Mouse (Mus musculus): ENCODE data around the gene Masp2. TPM values are rescaled to one million over a fixed set of nuclear protein-coding genes. Genes with fewer than 3 reads are reported as not detected.
A peak's percentile ranks its signal among the peaks of the same experiment; 100 is the strongest.

The Masp2 gene
- polyA plus RNA-seq, 1 experiment: not detected

DNA sequence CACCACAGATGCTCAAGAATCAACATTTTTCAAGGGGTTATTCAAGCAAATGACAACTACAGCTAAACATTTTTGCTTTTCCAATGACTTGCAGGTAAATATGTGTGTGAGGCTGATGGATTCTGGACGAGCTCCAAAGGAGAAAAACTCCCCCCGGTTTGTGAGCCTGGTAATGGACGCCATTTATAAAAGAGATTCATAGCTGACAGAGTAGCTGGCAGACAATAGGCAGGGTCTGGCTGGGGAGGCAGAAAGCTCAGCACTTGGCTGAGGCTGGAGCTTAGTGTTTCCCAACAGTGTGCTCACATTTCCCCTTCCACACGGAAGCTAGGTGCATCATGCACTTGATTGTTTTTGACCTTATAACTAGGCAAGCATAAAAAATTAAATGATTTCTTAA lies 10.2 kb downstream of the Masp2 start:
- Histone ChIP-seq H3K4me1 (ENCODE audit: control insufficient read depth, insufficient read depth, insufficient read length, low read length) (no peaks in the 10 kb centered on the region), H3K27ac (replicated peaks; ENCODE audit: low read depth, low read length) (no peak overlapping the region), H3K4me3 (ENCODE audit: insufficient read depth, low read depth, low read length) (no peak overlapping the region)

DNA sequence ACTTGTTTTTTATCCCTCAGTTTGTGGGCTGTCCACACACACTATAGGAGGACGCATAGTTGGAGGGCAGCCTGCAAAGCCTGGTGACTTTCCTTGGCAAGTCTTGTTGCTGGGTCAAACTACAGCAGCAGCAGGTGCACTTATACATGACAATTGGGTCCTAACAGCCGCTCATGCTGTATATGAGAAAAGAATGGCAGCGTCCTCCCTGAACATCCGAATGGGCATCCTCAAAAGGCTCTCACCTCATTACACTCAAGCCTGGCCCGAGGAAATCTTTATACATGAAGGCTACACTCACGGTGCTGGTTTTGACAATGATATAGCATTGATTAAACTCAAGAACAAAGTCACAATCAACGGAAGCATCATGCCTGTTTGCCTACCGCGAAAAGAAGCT lies 11.4 kb downstream of the Masp2 start:
- Histone ChIP-seq H3K4me3 (ENCODE audit: insufficient read depth, low read depth, low read length) (no peak overlapping the region), H3K4me1 (ENCODE audit: control insufficient read depth, insufficient read depth, insufficient read length, low read length) (no peaks in the 10 kb centered on the region), H3K27ac (replicated peaks; ENCODE audit: low read depth, low read length) (no peak overlapping the region)

DNA sequence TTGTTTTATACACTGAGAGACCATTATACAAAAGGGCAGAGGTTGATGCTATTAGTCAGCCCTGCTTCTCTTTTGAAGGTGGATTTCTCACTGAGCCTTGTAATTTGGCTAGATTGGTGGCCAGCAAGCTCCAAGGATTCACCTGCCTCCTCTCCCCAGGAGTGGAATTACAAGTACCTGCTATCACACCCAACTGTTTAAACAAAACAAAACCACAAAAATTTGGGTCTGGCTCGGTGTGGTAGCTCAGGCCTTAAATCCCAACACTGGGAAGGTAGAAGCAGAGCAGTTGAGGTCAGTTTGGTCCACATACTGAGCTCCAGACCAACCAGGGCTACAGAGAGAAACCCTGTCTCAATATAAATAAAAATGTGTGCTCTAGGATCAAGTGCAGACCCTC lies 17.5 kb downstream of the Masp2 start:
- Histone ChIP-seq H3K27ac (replicated peaks; ENCODE audit: low read depth, low read length) (no peak overlapping the region), H3K4me3 (ENCODE audit: insufficient read depth, low read depth, low read length) (no peak overlapping the region), H3K4me1 (ENCODE audit: control insufficient read depth, insufficient read depth, insufficient read length, low read length) (peaks cover 5% of the 10 kb centered on the region)

DNA sequence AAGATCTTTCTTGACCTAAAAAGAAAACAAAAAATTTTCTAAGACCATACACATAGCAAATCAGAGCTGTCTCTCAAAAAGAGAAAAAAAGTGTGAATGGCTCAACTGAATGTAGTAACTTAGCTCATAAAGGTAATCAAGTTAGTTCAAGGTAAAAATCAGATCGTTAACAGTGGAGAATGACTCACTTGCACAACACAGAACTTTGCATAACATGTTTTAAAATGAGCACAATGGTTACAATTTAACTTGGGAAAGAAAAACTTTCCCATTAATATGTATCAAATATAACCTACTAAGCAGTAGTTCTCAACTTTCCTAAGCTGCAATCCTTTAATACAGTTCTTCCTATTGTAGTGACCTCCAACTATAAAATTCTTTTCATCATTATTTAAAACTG lies 18.4 kb downstream of the Masp2 start:
- Histone ChIP-seq H3K4me3 (ENCODE audit: insufficient read depth, low read depth, low read length) (no peak overlapping the region), H3K27ac (replicated peaks; ENCODE audit: low read depth, low read length) (no peak overlapping the region), H3K4me1 (ENCODE audit: control insufficient read depth, insufficient read depth, insufficient read length, low read length) (peaks cover 9% of the 10 kb centered on the region)

DNA sequence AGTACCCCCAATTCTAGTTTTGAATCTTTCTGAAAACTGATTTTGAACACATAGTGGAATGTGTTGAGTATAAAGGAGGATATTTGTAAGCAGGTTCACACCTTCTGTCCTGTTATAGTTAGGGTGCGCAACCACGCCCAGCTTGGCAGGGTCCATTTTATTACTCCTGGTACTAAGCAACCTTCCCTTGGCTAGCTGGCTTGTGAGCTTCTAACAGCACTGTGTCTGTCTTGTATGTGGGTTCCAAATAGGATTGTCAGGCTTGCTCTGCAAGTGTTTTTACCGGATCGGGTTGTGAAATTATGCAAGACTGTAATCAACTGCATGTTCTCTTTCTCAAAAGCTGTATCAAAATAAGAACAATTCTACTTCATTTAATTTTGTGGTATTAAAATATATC lies 20.1 kb downstream of the Masp2 start:
- Histone ChIP-seq H3K27ac (replicated peaks; ENCODE audit: low read depth, low read length) (no peak overlapping the region), H3K4me1 (ENCODE audit: control insufficient read depth, insufficient read depth, insufficient read length, low read length) (peaks cover 9% of the 10 kb centered on the region)

DNA sequence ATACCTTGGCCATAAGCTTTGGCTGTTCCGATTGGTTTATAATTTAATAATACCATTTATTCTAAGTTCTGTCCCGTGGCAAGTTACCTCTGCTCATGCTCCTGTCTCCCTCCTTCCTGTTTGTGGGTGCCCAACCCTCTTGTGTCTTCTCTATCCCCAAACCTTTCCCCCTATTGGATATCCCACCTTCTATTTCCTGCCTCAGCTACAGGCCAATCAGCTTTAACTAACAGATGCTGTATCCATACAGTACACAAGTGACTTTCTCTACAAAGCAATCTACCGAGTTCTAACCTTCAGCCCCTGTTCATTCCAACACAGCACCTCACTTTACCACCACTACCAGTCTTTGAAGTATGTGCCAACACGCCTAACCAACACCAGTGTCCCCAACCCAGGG lies 21.3 kb downstream of the Masp2 start:
- H3K4me3 ChIP-seq (ENCODE audit: insufficient read depth, low read depth, low read length): no peak overlapping the region
- no peak overlapping the region for H3K27ac ChIP-seq (replicated peaks; ENCODE audit: low read depth, low read length)
- H3K4me1 ChIP-seq (ENCODE audit: control insufficient read depth, insufficient read depth, insufficient read length, low read length): peaks cover 9% of the 10 kb centered on the region

More for the DNA sequence above, 20.1 kb downstream of the Masp2 start:
- H3K4me3 ChIP-seq (ENCODE audit: insufficient read depth, low read depth, low read length): no peak overlapping the region

DNA sequence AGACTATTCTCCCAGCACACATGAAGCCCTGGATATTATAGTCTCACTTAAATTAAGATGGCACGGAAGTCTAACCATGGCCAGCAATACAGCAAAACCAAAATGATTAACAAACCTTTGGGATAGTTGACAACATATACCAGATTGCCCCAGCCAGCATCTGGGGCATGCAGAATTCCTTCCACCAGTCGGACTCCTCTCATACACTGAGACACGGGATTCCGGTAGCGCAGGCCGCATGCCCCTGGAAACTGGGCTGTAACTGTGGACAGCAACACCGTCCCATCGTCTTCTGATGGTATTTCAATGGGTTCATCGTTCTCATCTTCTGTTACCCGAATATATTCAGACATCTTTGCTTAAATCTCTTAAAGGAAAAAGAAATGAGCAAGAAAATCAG lies 22.7 kb downstream of the Masp2 start:
- peaks cover 9% of the 10 kb centered on the region for H3K4me1 ChIP-seq (ENCODE audit: control insufficient read depth, insufficient read depth, insufficient read length, low read length)
- peak overlapping the region; percentile 17; the same call in 1 of the 2 replicates for H3K4me3 ChIP-seq (ENCODE audit: insufficient read depth, low read depth, low read length)

DNA sequence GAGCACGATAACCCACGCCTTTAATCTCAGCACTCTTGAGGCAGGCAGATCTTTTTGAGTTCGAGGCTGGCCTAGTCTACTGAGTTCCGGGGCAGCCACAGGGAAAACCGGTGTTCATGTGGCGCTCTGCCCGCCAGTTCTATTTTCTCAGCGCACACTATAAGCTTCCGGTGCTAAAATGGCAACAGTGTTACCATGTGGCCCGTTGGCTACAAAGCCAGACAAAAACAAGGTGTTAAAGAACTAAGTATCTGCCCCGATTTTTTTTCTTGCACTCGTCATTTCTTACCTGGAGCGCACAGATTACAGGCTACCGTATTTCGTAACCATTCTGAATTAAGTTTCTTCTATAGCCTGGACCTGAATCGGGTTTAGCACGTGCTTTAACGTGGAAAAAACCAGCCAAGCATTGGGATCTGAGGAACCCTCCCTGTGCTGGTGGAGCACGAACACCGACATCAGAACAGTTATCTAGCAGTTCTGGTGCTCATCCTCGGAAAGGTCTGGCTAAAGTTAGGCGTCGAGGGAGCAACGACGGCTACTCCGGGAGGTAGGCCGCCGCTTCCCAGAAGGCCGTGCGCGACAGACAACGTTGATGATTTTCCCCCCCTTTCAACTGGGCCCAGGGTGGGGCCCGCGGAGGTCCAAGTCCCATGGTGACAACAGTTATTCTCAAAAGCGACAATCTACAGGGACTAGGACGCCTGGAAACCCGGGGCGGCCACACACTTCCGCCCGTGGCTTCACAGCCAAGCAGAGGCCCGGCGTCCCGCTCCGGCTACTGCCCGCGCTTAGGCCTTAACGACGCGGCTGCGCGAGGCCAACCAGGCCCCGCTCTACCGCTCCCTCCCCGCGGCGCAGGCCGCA lies 23.6 kb downstream of the Masp2 start:
- H3K4me1 ChIP-seq (ENCODE audit: control insufficient read depth, insufficient read depth, insufficient read length, low read length): peaks cover 9% of the 10 kb centered on the region
- peak overlapping the region; percentile 89 for H3K4me3 ChIP-seq (ENCODE audit: insufficient read depth, low read depth, low read length)
- peak overlapping the region; percentile 89 for H3K27ac ChIP-seq (replicated peaks; ENCODE audit: low read depth, low read length)

More for the DNA sequence above, 22.7 kb downstream of the Masp2 start:
- no peak overlapping the region for H3K27ac ChIP-seq (replicated peaks; ENCODE audit: low read depth, low read length)

DNA sequence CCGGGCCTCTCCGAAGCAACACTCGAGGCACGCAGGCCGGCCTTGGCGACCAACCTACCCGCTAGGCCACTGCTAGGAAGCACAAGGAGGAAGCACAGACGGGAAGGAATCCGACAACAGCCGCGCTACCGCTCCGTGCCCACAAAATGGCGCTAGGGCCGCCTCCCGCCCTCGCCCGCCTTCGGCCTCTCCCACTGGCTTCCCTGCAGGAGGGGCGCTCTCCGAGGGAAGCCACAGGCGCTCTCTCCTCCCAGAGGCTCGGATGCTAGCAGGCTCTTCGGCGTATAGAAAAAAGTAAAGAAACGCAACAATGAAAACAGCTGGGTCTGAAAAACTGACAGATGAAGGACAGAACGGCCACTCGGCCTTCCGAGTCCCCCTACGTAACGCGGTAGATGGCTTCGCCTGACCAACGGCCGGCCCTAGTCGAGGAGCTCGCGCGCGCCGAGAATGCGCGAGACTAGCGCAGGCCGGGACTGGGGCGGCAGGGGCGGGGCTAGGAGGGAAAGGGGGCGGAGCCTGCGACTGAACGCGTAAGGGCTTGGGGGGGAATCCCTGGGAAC lies 24.4 kb downstream of the Masp2 start, which contains the start of gene Tardbp:
Gene Tardbp (minus strand): TSS at position 397 of the 563 bp plus-strand sequence.
- Histone ChIP-seq H3K27ac (replicated peaks; ENCODE audit: low read depth, low read length) (peak within 1 kb of the TSS; percentile 89), H3K4me1 (ENCODE audit: control insufficient read depth, insufficient read depth, insufficient read length, low read length) (peaks cover 9% of the 10 kb centered on the region), H3K4me3 (ENCODE audit: insufficient read depth, low read depth, low read length) (peak within 1 kb of the TSS; percentile 89)

DNA sequence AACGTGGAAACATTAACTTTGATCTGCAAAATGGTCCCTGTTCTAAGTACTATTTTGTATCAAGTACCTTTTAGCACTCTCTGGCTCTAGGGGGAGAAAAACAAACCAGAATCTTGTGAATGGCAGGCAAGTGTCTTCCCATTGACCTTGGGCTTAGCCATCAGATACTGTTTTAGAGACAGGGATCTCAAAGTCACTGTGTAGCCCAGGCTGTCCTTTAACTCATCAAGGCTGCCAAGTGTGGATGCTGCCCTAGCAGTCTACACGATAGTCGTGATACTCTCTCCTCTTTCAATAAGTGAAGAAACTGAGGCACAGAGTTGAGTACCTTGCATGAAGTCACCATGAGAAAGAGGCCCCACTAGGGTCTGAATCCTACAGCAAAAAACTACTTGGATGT lies 24.9 kb downstream of the Masp2 start:
- Histone ChIP-seq H3K4me3 (ENCODE audit: insufficient read depth, low read depth, low read length) (peak overlapping the region; percentile 30), H3K27ac (replicated peaks; ENCODE audit: low read depth, low read length) (0 out of 2 replicates have a peak overlapping the region, but pooled peaks have one; percentile 25), H3K4me1 (ENCODE audit: control insufficient read depth, insufficient read depth, insufficient read length, low read length) (peaks cover 9% of the 10 kb centered on the region)

DNA sequence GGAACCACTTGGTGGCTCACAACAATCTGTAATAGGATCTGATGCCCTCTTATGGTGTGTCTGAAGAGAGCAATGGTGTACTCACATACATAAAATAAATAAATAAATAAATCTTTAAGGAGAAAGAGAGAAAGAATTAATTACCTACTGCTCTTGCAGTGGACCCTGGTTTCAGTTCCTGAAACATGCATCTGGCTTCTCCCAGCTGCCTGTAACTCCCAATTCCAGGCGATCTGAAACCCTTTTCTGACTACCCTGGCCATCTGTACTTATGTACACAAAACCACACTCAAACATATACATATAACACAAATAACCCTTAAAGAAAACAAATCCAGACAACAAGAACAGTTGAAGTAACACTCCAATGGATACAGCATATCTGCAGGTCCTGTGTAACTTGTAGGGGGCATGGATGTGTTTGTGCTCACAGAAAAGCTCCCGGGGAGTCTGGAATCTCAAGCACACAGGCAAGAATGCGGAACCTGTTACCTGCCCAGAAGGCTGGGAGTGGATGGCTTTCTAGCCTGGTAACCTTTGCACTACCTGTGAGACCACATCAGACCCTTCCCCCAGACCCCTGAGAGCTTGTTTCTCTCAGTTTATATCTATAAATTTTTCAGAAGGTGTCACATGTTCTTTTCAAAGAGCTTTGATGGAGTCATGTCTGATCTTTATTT lies 29.8 kb downstream of the Masp2 start:
- Histone ChIP-seq H3K4me1 (ENCODE audit: control insufficient read depth, insufficient read depth, insufficient read length, low read length) (no peaks in the 10 kb centered on the region), H3K4me3 (ENCODE audit: insufficient read depth, low read depth, low read length) (no peak overlapping the region), H3K27ac (replicated peaks; ENCODE audit: low read depth, low read length) (no peak overlapping the region)

DNA sequence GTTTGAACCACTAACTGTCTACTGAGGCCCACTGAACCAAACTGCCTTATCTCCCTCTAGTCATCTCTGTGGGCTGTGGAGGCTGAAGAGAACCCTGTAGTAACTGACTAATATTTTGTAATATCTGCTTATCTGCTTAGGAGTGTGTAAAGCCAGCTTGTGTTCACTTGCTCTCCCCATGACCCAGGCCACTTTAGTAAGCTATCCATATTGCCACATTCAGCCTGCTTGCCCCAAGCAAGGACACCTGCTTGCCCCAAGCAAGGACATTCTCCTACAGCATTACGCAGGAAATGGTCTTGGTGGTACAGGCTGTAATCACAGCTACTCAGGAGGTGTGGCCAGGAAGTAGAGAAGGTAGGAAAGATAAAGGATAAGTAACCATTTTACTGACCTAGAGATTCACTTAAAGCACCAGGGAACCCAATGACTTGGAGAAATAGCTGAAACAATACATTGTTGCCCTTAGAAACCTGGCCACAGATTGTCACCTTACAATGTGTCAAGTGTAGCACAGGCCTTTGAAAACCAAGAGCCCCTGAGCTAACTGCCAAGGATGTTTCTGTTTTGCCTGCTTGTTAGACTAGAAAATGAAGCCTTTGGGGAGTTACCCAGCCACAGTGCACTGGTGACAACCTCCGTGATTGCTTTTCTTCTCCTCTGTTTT lies 31.2 kb downstream of the Masp2 start:
- Histone ChIP-seq H3K4me1 (ENCODE audit: control insufficient read depth, insufficient read depth, insufficient read length, low read length) (no peaks in the 10 kb centered on the region), H3K27ac (replicated peaks; ENCODE audit: low read depth, low read length) (no peak overlapping the region), H3K4me3 (ENCODE audit: insufficient read depth, low read depth, low read length) (no peak overlapping the region)

DNA sequence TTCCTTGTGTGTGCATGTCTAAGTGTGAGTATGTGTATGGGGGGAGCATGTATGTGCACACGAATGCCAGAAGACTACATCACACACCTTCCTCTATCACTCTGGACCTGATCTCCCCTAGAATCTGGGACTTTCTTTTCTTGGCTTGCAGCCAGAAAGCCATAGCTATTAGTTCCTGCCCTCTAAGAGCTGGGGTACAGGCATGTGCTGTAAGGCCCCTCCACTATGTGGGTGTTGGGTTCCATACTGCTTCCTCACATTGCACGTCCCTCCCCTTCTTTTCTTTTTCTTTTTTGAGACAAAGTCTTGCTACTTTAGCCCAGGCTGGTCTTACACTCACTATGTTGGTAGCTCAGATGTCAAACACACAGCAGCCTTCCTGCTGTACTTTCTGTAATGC lies 33.0 kb downstream of the Masp2 start:
- Histone ChIP-seq H3K4me1 (ENCODE audit: control insufficient read depth, insufficient read depth, insufficient read length, low read length) (no peaks in the 10 kb centered on the region), H3K27ac (replicated peaks; ENCODE audit: low read depth, low read length) (no peak overlapping the region), H3K4me3 (ENCODE audit: insufficient read depth, low read depth, low read length) (no peak overlapping the region)

DNA sequence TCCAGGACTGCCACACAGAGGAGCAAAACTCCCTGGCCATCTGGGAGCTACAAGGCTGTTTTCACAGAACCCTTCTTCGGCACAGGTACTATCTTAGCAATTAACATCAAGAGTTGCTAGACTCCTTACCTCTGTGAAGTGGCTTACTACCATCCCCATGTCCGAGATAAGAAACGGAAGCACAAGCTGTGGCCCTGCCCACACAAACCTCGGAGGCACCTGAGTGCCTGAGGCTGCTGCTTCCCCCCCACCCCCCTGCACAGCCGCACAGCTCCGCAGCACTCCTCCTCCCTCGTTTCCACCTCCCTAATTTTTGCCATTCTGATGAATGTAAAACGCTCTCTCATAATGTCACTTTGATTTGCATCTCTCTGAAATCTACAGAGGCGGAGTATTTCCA lies 35.9 kb downstream of the Masp2 start:
- Histone ChIP-seq H3K27ac (replicated peaks; ENCODE audit: low read depth, low read length) (no peak overlapping the region), H3K4me3 (ENCODE audit: insufficient read depth, low read depth, low read length) (no peak overlapping the region), H3K4me1 (ENCODE audit: control insufficient read depth, insufficient read depth, insufficient read length, low read length) (no peaks in the 10 kb centered on the region)

DNA sequence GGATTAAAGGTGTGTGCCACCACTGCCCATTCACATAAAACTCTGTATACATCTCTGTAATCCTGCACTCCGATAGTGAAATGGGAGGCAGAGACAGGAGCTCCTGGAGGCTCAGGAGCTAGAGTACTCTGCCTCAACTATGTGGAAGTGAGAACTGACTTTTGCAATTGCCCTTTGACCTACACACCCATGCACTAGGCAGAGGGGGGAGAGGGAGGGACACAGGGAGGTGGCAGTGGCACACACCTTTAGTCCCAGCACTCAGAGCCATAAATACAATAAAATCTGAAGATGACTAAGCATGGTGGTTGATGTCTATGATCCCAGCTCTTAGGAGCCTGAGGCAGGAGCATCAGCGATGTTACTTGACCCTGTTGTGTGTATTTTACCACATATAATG lies 37.1 kb downstream of the Masp2 start:
- Histone ChIP-seq H3K27ac (replicated peaks; ENCODE audit: low read depth, low read length) (no peak overlapping the region), H3K4me3 (ENCODE audit: insufficient read depth, low read depth, low read length) (no peak overlapping the region), H3K4me1 (ENCODE audit: control insufficient read depth, insufficient read depth, insufficient read length, low read length) (no peaks in the 10 kb centered on the region)
